Mouse (Mus musculus) stomach, embryonic 14.5 days (tissue): ENCODE data around the gene Coil. TPM values are rescaled to one million over a fixed set of nuclear protein-coding genes. Genes with fewer than 3 reads are reported as not detected.

Experiments used
- ATAC-seq: fragments of 200-750 bp; cut with Nextera tagmentation; 2 replicates; pipeline ENCODE4 v1.8.0; 2017; ENCODE audit warnings: low read depth, moderate TSS enrichment; ENCODE audit not compliant: insufficient number of reproducible peaks, insufficient read depth, low FRiP score
- H3K27ac ChIP-seq: fragments of 300-500 bp; sonication (generic); 2 replicates; pipeline ENCODE4 v1.5.1; 2014; ENCODE audit warnings: mild to moderate bottlenecking, low read length, moderate library complexity, mixed read lengths
- H3K27me3 ChIP-seq: fragments of 300-500 bp; sonication (generic); 2 replicates; pipeline ENCODE4 v1.6.1; 2014; ENCODE audit warnings: low read length, control low read depth, mixed read lengths; ENCODE audit not compliant: control insufficient read depth, insufficient read depth
- H3K36me3 ChIP-seq: fragments of 300-500 bp; sonication (generic); 2 replicates; pipeline ENCODE4 v1.6.1; 2014; ENCODE audit warnings: mild to moderate bottlenecking, control low read depth, low read length, moderate library complexity, mixed read lengths; ENCODE audit not compliant: control insufficient read depth, insufficient read depth
- H3K4me1 ChIP-seq: fragments of 300-500 bp; sonication (generic); 2 replicates; pipeline ENCODE4 v1.6.1; 2014; ENCODE audit warnings: low read length, control low read depth, mixed read lengths; ENCODE audit not compliant: control insufficient read depth, insufficient read depth
- H3K4me2 ChIP-seq: fragments of 300-500 bp; sonication (generic); replicated peaks from 2 replicates; pipeline ENCODE4 v1.6.1; 2014; ENCODE audit warnings: low read depth, low read length, control low read depth
- H3K4me3 ChIP-seq: fragments of 300-500 bp; sonication (generic); 2 replicates; pipeline ENCODE4 v1.5.1; 2014; ENCODE audit warnings: low read depth, low read length, control low read depth
- H3K9ac ChIP-seq: fragments of 300-500 bp; sonication (generic); replicated peaks from 2 replicates; pipeline ENCODE4 v1.6.1; 2014; ENCODE audit warnings: low read depth, mild to moderate bottlenecking, control low read depth, low read length, moderate library complexity, mixed read lengths
- H3K9me3 ChIP-seq: fragments of 300-500 bp; sonication (generic); 2 replicates; pipeline ENCODE4 v1.6.1; 2016; ENCODE audit warnings: low read depth, low read length, control low read depth; ENCODE audit not compliant: control insufficient read depth
- WGBS: fragments of 180-500 bp; shearing (Covaris S2); extraction: QIAGEN DNeasy Blood & Tissue Kit; methylation state at CpG from one replicate; pipeline ENCODE4 v1.1.7; 2014; 5-methylcytosine and 5-hydroxymethylcytosine counted together
- polyA plus RNA-seq: library from polyadenylated mRNA; unstranded; fragments of >200 nt; fragmentation: Nextera tagmentation; extraction: Ambion mirVana; gene quantifications from 2 replicates; pipeline ENCODE4 v1.2.1, GENCODE M21; 2014

The Coil gene
- polyA plus RNA-seq = 11.2 TPM in 2 replicates

GRCm38 (mm10) chr11:88970202-88970732 is at the start of gene Coil:
Coil (plus strand) TSS chr11:88970252.
- no peaks in the 10 kb centered on the region for H3K9me3 ChIP-seq
- no peaks in the 10 kb centered on the region for H3K36me3 ChIP-seq
- 35% methylated on average over 2 of the region's 2 CpGs for WGBS
- H3K4me2 ChIP-seq = no peak within 1 kb of the TSS
- ATAC-seq = no peak; the same call in 1 of the 2 replicates
- no peaks in the 10 kb centered on the region for H3K27me3 ChIP-seq
- H3K27ac ChIP-seq = no peak within 1 kb of the TSS
- H3K4me1 ChIP-seq = 0 out of 2 replicates have a peak, but pooled peaks cover 4% of the 10 kb centered on the region
- no peak within 1 kb of the TSS for H3K9ac ChIP-seq
- no peak within 1 kb of the TSS for H3K4me3 ChIP-seq

- Histone ChIP-seq H3K36me3 (peaks cover 11% of the 10 kb centered on the region), H3K4me2 (no peak overlapping the region), H3K9ac (no peak overlapping the region), H3K4me3 (no peak overlapping the region), H3K27me3 (no peaks in the 10 kb centered on the region), H3K27ac (no peak overlapping the region), H3K9me3 (no peaks in the 10 kb centered on the region), H3K4me1 (no peaks in the 10 kb centered on the region)
- WGBS = 74% methylated on average over 5 of the region's 5 CpGs
- no peak for ATAC-seq
Observed at GRCm38 (mm10) chr11:88926566-88926965, 43.5 kb upstream of the Coil start.

- Histone ChIP-seq H3K27ac (no peak overlapping the region), H3K4me2 (no peak overlapping the region), H3K9me3 (no peaks in the 10 kb centered on the region), H3K4me3 (no peak overlapping the region), H3K27me3 (no peaks in the 10 kb centered on the region), H3K36me3 (peaks cover 11% of the 10 kb centered on the region), H3K9ac (no peak overlapping the region), H3K4me1 (no peaks in the 10 kb centered on the region)
- no peak for ATAC-seq
- WGBS = 81% methylated on average over 14 of the region's 14 CpGs
Observed at GRCm38 (mm10) chr11:88931692-88932530, 38.1 kb upstream of the Coil start.

GRCm38 (mm10) chr11:88933030-88933429 is 37.0 kb upstream of the Coil start:
- no peaks in the 10 kb centered on the region for H3K27me3 ChIP-seq
- H3K4me3 ChIP-seq = no peak overlapping the region
- WGBS = 90% methylated on average over 9 of the region's 9 CpGs
- no peaks in the 10 kb centered on the region for H3K4me1 ChIP-seq
- H3K36me3 ChIP-seq = peaks cover 11% of the 10 kb centered on the region
- H3K9me3 ChIP-seq = no peaks in the 10 kb centered on the region
- no peak overlapping the region for H3K27ac ChIP-seq
- no peak overlapping the region for H3K4me2 ChIP-seq
- H3K9ac ChIP-seq = no peak overlapping the region
- no peak for ATAC-seq

GRCm38 (mm10) chr11:88934089-88935000 is 35.7 kb upstream of the Coil start:
- no peak overlapping the region for H3K4me3 ChIP-seq
- no peaks in the 10 kb centered on the region for H3K27me3 ChIP-seq
- H3K9ac ChIP-seq = no peak overlapping the region
- ATAC-seq = no peak
- no peaks in the 10 kb centered on the region for H3K9me3 ChIP-seq
- no peak overlapping the region for H3K27ac ChIP-seq
- WGBS = 93% methylated on average over 19 of the region's 19 CpGs
- no peaks in the 10 kb centered on the region for H3K4me1 ChIP-seq
- no peak overlapping the region for H3K4me2 ChIP-seq
- peaks cover 6% of the 10 kb centered on the region for H3K36me3 ChIP-seq

- Histone ChIP-seq H3K36me3 (peaks cover 3% of the 10 kb centered on the region), H3K27ac (no peak overlapping the region), H3K4me1 (no peaks in the 10 kb centered on the region), H3K9ac (no peak overlapping the region), H3K27me3 (no peaks in the 10 kb centered on the region), H3K4me3 (no peak overlapping the region), H3K9me3 (no peaks in the 10 kb centered on the region), H3K4me2 (no peak overlapping the region)
- ATAC-seq = no peak
- WGBS = 87% methylated on average over 2 of the region's 2 CpGs
Observed at GRCm38 (mm10) chr11:88937886-88938285, 32.2 kb upstream of the Coil start.

- Histone ChIP-seq H3K27me3 (no peaks in the 10 kb centered on the region), H3K9ac (no peak overlapping the region), H3K4me2 (no peak overlapping the region), H3K4me1 (no peaks in the 10 kb centered on the region), H3K36me3 (peaks cover 9% of the 10 kb centered on the region), H3K9me3 (no peaks in the 10 kb centered on the region), H3K4me3 (no peak overlapping the region), H3K27ac (no peak overlapping the region)
- ATAC-seq = no peak
- 100% methylated on average over 2 of the region's 2 CpGs for WGBS
Observed at GRCm38 (mm10) chr11:88938770-88939169, 31.3 kb upstream of the Coil start.

- Histone ChIP-seq H3K4me1 (no peaks in the 10 kb centered on the region), H3K9ac (no peak overlapping the region), H3K4me2 (no peak overlapping the region), H3K27ac (no peak overlapping the region), H3K36me3 (peaks cover 12% of the 10 kb centered on the region), H3K9me3 (no peaks in the 10 kb centered on the region), H3K27me3 (no peaks in the 10 kb centered on the region), H3K4me3 (no peak overlapping the region)
- WGBS = 95% methylated on average over 4 of the region's 4 CpGs
- ATAC-seq = no peak
Observed at GRCm38 (mm10) chr11:88939634-88940033, 30.4 kb upstream of the Coil start.
